Mouse (Mus musculus) v-Abl transformed pro-B cells (cell line): Measurements from ENCODE around the gene Gm11938.
"Not testable (repeated sequence)": the region's sequence is repeated elsewhere in the genome, so short reads cannot be mapped to it uniquely, and the experiment has no call there.

Experiments used
- in situ Hi-C, 2 experiments: fragments of 400-800 bp; cut with MboI; formaldehyde crosslinking; loops; one replicate each; pipeline ENCODE4 v1.15.1; 2025; ENCODE audit not compliant: unreplicated experiment in 2 of 2

Gene Gm11938

DNA sequence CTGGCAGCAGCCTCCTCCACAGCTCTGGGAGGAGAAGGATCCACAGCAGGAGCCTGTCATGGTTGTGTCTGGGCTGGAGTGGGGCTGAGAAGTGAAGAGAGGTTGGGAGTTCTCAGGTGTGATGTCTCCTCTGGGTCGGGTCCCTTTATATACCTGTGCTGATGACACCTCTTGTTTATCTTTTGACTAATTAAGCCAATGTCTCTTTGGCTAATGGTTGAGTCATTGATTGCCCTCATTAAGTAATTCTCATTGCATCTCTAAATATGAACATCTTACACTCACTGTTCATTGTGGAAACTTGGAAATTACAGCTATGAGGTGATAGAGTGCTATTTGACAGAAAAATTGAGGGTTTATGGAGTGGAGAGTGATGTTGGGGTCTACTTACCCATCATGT is at the start of gene Gm11938:
Gm11938 (minus strand) TSS at position 101 of the 400 bp plus-strand sequence.
- in situ Hi-C loops = not testable (repeated sequence)

DNA sequence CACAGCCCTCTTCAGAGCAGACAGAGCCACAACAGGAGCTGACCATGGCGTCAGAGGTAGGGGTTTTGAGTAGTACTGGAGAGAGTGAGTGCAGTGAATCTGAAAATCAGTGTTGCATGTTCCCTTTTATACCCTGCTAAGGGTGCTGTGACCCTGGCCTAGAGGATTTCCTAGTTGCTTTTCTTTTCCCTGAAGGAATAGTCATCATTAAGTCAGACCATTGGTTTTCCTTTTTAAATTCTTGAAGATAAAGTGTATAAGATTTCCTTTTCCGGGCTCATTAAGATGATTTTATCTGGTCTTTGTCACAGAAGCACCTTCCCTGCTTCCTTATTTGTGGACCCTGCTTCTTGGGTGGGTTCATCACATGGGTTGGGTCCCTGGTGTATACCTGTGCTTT is 47.0 kb upstream of the Gm11938 start, which contains the start of gene Gm11555:
Gm11555 (minus strand) TSS at position 101 of the 400 bp plus-strand sequence.
- in situ Hi-C loops = no loop called here

DNA sequence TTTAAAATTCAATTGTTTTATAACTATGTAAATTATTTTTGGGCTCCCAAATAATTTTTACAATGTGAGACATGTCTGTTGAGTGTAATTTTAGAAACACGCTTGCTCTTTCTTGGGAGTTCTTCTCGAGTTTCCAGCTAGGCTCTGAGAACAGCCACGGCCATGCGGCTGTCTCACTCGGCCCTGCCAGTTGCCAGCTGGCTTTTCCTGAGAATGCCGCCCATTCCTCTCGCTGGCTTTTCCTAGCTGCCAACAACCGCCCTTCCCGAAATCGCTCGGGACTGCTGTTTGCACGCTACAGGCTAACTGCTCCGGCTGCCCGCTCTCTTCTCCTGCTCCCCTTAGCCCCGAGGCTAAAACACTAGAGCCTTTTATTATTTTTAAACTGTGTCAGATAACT is 43.3 kb upstream of the Gm11938 start:
- in situ Hi-C loops = no loop called here

DNA sequence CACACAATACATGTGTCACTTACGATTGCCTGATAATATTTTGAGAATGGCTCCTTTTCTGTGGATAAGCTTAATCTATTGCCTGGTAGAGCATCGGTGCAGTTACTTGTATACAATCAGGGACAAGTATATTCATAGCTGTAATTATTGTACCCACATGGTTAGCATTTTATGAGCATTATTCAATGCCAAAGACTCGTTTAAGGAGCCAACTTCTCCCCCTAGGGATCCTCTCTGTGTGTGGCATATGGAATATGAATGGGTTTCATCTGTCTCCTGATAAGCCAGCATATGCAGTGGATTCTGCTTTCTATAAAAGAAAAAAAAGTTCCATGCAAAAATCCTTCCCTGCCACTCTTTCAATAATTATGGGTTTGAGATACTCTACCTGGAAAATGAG is 41.2 kb upstream of the Gm11938 start:
- in situ Hi-C loops = no loop called here

DNA sequence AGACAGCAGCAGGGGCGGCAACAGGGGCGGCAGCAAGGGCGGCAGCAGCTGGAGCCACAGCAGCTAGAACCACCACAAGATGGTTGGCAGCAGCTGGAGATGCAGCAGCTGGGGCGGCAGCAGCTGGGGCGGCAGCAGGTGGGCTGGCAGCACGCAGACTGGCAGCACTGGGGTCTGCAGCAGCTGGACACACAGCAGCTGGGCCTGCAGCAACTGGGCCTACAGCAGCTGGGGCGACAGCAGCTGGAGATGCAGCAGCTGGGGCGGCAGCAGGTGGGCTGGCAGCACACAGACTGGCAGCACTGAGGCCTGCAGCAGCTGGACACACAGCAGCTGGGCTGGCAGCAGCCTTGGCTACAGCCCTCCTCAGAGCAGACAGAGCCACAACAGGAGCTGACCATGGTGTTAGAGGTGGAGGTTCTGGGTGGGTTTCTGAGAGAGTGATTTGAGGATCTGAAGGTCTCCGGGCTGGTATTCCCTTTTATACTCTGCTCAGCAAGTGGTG is 40.6 kb upstream of the Gm11938 start, which contains the start of gene Krtap4-7:
Krtap4-7 (minus strand) TSS at position 455 of the 505 bp plus-strand sequence.
- in situ Hi-C loops = not testable (repeated sequence)

DNA sequence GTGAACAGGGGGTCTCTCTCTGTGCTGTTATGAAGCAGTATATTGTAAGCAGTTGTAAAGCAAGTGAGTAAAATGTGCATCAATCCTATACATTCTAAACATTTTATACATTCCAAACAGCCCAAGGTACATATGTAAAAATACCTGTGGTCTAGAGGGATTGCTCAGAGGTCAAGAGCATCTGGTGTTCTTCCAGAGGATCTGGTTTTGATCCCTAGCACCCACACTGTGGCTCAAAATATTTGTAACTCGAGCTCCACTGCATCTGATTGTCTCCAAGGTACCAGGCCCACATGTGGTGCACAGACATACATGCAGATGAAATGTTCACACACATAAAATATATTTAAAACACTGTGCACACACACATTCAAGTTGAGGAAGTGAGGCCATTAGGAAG is 37.8 kb upstream of the Gm11938 start:
- in situ Hi-C loops = no loop called here

DNA sequence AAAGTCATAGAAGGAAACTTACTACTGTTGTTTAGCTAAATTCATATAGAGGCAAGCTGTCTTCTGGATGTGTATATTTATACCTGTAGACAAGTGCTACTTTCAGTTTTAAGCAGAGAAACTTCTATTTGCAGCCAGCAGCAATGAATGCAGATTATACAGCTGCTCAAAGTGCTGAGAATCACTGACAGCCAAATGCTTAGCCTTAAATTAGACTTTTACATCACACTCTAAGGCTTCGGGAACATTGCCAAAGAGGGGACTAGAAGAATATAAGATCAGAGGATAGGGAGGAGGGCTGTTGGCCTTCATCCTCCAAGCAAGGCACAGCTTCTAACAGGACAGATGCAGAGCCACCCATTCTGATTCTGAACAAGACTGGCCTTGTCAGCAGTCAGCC is 34.0 kb upstream of the Gm11938 start:
- in situ Hi-C loops = no loop called here

DNA sequence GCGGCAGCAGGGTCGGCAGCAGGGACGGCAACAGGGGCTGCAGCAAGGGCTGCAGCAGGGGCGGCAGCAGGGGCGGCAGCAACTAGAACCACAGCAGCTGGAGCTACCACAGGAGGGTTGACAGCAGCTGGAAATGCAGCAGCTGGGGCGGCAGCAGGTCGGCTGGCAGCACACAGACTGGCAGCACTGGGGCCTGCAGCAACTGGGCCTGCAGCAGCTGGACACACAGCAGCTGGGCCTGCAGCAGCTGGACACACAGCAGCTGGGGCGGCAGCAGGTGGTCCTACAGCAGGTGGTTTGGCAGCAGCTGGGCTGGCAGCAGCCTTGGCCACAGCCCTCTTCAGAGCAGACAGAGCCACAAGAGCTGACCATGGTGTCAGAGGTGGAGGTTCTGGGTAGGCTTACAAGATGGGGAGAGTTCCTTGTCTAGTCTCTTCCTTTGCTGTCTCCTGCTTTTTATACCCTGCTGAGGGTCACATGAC is 31.6 kb upstream of the Gm11938 start, which contains the start of gene Krtap4-2:
Krtap4-2 (minus strand) TSS at position 432 of the 482 bp plus-strand sequence.
- in situ Hi-C loops = no loop called here

DNA sequence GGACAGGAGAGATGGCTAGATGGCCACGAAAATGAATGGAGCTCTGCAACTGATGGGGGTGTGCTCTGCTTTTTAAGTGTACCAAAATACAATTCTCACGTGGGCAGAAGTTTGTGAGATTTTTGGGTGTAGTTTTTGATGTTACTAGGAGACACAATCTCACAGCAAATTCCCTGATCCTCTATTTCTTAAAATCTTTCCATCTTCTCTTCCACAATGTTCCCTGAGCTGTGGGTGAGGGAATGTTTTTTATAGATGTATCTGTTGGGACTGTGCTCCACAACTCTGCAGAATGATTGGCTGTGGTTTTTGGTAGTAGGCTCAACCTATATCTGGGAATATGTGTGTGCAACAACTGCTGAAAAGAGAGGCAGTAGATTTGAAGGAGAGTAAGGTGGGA is 30.2 kb upstream of the Gm11938 start:
- in situ Hi-C loops = no loop called here

DNA sequence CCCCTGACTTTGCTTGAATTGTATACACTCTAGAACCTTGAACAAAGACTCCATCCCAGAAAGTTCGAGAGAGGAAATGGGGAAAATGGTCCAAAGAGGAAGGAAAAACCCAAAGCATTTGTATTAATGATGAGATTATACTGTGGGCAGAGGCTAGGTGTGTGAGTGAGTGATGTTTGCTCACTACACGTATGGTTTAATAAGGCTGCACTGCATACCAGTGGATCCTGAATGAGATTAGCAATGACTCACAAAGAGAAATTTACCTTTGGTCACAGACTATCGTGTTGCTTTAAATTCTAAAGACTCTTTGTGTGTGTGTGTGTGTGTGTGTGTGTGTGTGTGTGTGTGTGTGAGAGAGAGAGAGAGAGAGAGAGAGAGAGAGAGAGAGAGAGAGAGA is 27.8 kb upstream of the Gm11938 start:
- in situ Hi-C loops = no loop called here

DNA sequence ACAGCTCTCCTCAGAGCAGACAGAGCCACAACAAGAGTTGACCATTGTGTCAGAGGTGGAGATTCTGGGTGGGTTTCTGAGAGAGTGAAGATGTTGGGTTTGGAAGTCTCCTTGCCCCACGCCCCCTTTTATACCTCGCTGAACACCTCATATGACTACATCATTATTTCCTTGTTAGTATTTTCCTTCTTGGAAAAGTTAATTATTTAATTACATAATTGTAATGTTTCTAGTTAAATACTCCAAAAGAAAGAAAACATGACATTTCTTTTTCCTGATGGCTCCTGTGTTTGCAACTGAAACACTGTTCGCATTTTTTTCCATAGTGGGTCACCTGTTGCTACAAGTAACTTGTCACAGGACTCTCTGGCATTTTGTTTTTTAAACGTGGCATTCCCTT is 25.0 kb upstream of the Gm11938 start, which contains the start of gene Krtap4-1:
Krtap4-1 (minus strand) TSS at position 101 of the 400 bp plus-strand sequence.
- in situ Hi-C loops = no loop called here

DNA sequence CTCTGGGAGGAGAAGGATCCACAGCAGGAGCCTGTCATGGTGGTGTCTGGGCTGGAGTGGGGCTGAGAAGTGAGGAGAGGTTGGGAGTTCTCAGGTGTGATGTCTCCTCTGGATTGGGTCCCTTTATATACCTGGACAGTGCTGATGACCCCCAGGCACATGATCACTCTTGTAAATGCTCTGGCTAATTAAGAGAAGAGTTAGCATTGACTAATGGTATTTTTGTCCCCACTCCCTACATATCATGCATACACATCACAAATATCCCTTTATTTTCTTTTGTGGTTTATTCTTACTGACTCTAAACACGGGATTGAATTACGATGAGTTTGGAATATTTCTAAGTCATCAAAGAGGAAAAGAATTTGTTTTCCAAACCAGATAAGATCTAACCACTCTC is 17.2 kb upstream of the Gm11938 start, which contains the start of gene Gm11562:
Gm11562 (minus strand) TSS at position 101 of the 400 bp plus-strand sequence.
- in situ Hi-C loops = no loop called here

DNA sequence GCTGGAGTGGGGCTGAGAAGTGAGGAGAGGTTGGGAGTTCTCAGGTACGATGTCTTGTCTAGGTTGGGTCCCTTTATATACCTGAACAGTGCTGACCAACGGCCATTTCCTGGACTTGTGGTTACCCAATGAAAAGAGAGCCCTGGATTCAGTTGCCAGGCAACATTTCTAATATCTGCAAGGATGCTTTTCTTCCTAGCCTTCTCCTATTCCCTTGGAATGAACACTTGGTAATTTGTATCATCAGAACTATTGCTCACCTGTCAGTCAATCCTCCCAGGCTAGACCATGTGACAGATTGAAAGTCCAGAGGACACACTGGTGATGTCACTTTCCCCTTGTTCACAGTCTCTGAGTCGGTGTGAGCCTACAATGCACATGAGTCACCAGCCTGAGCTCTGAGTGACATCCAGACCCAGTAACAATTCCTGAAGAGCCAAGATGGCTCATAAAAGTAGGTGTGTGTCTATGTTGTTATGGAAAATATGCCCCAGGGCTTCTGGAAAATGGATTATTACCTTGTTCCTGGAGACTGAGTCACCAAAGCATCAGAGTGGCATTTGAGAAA is 11.8 kb upstream of the Gm11938 start, which contains the start of gene Krtap2-4:
Krtap2-4 (minus strand) TSS at position 51 of the 568 bp plus-strand sequence.
- in situ Hi-C loops = no loop called here

DNA sequence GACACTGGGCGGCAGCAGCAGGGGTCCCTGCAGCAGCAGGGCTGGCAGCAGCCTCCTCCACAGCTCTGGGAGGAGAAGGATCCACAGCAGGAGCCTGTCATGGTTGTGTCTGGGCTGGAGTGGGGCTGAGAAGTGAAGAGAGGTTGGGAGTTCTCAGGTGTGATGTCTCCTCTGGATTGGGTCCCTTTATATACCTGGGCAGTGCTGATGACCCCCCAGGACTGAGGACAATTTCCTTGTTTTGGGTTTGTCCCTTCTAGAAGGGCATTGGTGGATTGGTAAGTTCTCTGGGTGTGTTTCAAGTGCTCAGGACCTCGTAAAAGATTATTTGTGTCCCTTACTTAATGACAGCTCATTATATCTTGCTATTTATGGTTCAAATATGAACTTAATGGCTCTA is 7.0 kb upstream of the Gm11938 start, which contains the start of gene Gm11937:
Gm11937 (minus strand) TSS at position 101 of the 400 bp plus-strand sequence.
- in situ Hi-C loops = not testable (repeated sequence)

DNA sequence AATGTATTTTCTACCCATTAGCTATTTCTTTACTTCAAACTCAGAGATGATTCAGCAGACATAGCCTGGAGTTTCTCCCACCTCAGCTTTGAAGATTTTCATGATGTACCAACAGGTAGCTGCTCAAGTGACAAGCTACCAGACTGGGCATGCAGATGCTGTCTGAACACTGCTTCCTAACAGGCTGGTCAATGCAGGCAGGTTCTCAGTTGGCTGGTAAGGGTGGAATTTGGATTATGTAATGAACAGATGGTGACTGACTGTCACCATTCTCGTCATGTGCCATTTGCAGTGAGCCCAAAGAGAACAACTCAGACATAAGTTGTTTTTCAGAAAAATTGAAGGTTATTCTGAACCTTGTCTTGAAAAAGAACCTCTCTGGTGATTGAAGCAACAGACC is 6.0 kb upstream of the Gm11938 start:
- in situ Hi-C loops = no loop called here

DNA sequence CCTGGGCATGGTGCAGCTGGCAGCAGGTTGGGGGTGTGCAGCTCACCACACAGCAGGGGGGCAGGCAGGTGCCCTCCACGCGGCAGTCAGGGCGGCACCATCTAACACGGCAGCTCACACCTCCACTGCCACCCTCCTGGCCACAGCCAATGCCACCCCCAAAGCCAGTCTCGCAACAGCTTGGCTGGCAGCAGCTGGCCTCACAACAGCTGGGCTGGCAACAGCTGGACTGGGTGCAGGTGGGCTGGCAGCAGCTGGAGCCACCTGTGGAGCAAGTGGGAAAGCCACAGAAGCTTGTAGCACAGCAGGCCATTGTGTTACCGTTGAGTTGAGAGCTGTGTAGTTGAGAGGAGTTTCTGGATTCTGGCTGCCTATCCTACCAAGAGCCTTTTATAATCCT is 5.4 kb downstream of the Gm11938 start, which contains the start of gene Krtap9-3:
Krtap9-3 (minus strand) TSS at position 364 of the 400 bp plus-strand sequence.
- in situ Hi-C loops = not testable (repeated sequence)

DNA sequence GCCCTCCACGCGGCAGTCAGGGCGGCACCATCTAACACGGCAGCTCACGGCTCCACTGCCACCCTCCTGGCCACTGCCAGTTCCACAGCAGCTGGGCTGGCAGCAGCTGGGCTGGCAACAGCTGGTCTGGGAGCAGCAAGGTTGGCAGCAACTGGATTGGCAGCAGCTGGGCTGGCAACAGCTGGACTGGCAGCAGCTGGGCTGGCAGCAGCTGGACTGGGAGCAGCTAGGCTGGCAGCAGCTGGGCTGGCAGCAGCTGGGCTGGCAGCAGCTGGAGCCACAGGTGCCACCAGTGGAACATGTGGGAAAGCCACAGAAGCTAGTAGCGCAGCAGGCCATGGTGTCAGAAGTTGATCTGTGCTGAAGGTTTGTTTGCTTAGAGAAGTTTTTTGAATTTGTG is 12.1 kb downstream of the Gm11938 start, which contains the start of gene Krtap1-3:
Krtap1-3 (minus strand) TSS at position 359 of the 400 bp plus-strand sequence.
- in situ Hi-C loops = no loop called here

DNA sequence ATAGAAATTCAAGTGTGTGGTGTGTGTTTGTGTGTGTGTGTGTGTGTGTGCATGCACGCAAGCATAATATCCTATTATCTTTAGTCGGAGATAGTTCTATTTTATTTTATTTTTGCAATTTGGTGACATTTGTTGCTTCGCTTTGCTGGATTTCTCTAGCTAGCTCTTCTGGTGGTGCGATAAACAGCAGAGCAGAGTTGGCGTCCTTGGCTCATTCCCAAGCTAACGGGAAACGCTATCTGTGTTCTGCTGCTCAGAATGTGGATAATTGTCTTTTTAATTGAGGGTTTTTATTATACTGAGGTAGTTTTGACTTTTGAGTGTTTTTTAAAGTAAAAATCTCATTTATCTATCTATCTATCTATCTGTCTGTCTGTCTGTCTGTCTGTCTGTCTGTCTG is 18.0 kb downstream of the Gm11938 start:
- in situ Hi-C loops = no loop called here

DNA sequence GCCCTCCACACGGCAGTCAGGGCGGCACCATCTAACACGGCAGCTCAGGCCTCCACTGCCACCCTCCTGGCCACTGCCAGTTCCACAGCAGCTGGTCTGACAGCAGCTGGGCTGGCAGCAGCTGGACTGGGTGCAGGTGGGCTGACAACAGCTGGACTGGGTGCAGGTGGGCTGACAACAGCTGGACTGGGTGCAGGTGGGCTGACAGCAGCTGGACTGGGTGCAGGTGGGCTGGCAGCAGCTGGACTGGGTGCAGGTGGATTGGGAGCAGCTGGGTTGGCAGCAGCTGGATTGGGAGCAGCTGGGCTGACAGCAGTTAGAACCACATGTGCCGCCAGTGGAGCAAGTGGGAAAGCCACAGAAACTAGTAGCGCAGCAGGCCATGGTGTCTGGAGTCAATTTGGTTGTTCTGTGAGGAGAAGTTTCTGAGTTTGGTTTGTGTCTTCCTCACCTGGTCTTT is 19.8 kb downstream of the Gm11938 start, which contains the start of gene Krtap1-4:
Krtap1-4 (minus strand) TSS at position 410 of the 460 bp plus-strand sequence.
- in situ Hi-C loops = no loop called here

DNA sequence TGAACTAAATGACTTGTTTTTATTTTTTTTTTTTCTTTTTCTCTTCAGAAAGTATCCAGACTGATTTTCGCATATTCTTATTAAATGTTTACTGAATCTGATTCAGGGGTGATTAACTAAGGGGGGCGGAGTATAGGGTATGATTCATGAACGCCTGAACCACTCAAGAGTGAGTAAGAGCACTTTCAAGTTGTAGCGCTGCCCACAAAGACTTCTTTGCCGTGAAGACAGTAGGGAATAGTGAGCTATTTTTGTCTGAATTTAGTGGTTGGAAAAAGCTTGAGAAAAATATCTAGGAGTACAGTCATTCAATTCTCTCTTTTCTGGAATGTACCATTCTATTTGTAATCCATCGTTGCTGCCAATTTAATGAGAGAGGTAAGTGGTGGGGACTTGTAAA is 21.5 kb downstream of the Gm11938 start:
- in situ Hi-C loops = no loop called here

DNA sequence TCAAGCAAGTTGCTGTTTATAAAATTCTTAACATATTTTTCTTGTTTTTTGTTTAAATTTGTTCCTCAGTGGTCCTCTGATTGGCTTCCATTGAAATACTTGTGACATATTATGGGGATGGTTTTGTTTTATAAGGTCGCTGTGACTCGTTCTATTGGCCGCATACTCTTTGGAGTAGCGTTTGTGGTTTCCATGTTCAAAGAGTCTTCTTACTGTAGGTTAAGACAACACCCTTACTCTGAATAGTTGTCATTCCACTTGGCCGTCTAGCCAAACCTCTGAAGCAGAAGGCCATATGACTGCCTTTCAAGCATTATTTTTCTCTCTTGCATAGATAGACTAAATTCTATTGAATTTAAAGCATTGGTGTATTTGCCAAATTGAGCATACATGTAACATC is 22.1 kb downstream of the Gm11938 start:
- in situ Hi-C loops = no loop called here

DNA sequence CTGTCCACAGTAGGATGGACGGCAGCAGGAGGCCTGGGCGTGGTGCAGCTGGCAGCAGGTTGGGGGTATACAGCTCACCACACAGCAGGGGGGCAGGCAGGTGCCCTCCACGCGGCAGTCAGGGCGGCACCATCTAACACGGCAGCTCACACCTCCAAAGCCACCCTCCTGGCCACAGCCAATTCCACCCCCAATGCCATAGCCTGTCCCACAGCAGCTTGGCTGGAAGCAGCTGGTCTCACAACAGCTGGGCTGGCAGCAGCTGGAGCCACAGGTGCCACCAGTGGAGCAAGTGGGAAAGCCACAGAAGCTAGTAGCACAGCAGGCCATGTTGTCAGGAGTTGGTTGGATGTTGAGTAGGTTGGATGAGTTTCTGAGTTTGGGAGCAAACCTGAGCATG is 22.5 kb downstream of the Gm11938 start, which contains the start of gene Krtap1-5:
Krtap1-5 (minus strand) TSS at position 381 of the 400 bp plus-strand sequence.
- in situ Hi-C loops = no loop called here
